Mouse (Mus musculus) G1E (cell line): ENCODE results near the gene Hic1.

Source experiments
- CTCF ChIP-seq: IDR thresholded peaks from 2 replicates; pipeline ENCODE4 v1.5.1; 2012; ENCODE audit warnings: low read depth, low read length, inconsistent platforms, mixed read lengths
- POLR2AphosphoS5 ChIP-seq: IDR thresholded peaks from 2 replicates; pipeline ENCODE4 v1.6.1; 2012; ENCODE audit warnings: low read depth, low read length, inconsistent platforms; ENCODE audit not compliant: insufficient replicate concordance
- TAL1 ChIP-seq: conservative IDR thresholded peaks from 2 replicates; pipeline ENCODE4 v1.6.1; 2012; ENCODE audit warnings: low read depth, low read length, inconsistent platforms, mixed read lengths

DNA sequence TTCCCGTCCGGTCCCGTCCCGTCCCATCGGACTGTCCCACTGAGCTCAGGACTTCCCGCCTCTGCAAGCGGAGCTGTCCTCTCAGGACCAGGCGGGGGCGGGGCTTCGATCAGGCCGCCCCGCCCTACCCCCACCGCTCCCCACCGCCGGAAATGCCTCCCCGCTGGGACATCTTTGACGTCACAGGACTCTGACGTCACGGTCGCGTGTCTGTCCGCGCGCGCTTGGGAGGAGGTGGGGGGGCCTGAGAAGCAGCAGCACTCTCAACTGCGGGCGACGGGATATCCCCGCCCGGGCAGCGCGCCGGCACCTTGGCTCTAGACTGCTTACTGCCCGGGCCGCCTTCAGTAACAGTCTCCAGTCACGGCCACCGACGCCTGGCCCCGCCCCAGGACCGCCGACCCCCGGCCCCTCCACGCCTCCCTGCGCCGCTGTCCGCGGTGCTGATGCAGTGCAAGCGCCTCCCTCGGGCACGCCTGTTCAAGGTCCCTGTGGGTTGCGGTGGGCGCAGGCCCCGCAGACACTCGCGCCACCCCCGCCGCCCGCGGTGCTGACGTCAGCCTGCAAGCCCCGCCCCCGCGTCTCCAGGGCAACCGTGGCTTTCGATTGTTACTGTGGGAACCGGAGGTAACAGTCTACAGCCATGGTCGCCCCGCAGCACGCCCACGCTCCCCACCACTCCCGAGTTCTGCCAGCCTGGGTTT, 3.9 kb upstream of the Hic1 start:
- no peak for TF ChIP-seq CTCF
- TF ChIP-seq TAL1, result no peak
- TF ChIP-seq POLR2AphosphoS5, result no peak
